Mouse (Mus musculus) ES-E14 (cell line): ENCODE measurements at regions not wholly inside any gene's neighbourhood (a gene's known extent, or its start where the extent isn't known, plus 50 kb on each side); places are given as distances from the start of the nearest gene placed in this dataset.

Source experiments
- CHD2 ChIP-seq: IDR thresholded peaks from 2 replicates; pipeline ENCODE4 v1.6.1; 2014; ENCODE audit warnings: mild to moderate bottlenecking, low read depth, low read length, inconsistent platforms
- HCFC1 ChIP-seq: IDR thresholded peaks from 2 replicates; pipeline ENCODE4 v1.6.1; 2012; ENCODE audit warnings: low read length, inconsistent platforms, borderline replicate concordance; ENCODE audit not compliant: insufficient read depth
- MAFK ChIP-seq: IDR thresholded peaks from 2 replicates; pipeline ENCODE4 v1.6.1; 2014; ENCODE audit warnings: mild to moderate bottlenecking, low read depth, low read length, inconsistent platforms; ENCODE audit not compliant: insufficient read depth
- ZC3H11A ChIP-seq: IDR thresholded peaks from 2 replicates; pipeline ENCODE4 v1.6.1; 2012; ENCODE audit warnings: low read depth, mild to moderate bottlenecking, inconsistent platforms, low read length, borderline replicate concordance
- ZNF384 ChIP-seq: IDR thresholded peaks from 2 replicates; pipeline ENCODE4 v1.6.1; 2012; ENCODE audit warnings: low read depth, low read length, inconsistent platforms

- TF ChIP-seq HCFC1 (no peak), ZC3H11A (no peak), MAFK (no peak), ZNF384 (no peak), CHD2 (no peak)
Observed at GRCm38 (mm10) chr15:92839611-92840010, 435.4 kb downstream of the Gxylt1 start.
